Mouse (Mus musculus): ENCODE results near the gene Klhdc4.

Gene Klhdc4

DNA sequence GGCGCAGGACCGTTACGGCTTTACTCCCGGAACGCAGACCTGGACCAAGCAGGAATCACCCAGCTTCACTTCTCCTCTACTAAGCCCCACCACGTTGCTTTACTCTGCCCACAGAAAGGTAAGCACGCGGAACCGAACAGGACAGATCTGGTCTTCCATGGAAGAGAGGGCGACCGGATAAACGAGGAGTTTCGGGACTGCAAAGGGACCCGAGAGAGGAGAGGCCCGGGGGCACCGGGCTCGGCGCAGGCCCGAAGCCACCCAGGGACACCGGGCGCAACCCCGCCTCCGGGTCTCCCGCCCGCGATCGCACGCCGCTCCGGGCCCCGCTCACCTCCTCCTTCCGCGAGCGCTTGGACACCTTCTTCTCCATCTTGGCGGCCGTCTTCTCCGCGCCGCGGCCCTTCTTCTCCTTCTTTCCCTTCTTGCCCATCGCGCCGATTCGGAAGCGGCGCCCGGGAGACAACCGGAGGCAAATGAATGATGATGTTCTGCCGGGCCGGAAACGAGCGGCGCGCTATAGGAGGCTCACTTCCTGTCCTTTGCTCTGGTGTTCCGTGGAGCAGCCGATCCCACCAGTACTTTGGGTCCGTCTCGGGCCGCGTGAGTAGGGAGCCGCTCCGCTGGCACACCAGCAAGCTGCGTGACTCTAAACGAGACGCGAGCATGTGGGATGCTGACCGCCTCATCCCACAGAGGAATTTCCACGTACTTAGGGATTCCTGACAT lies at the start of gene Klhdc4:
Klhdc4 (minus strand) TSS at position 522 of the 729 bp plus-strand sequence.
- DNase-seq: peak; percentile 92 to 93

- no peak for DNase-seq
These were observed 48.6 kb upstream of the Klhdc4 start for GRCm38 (mm10) chr8:121877828-121878480.

DNA sequence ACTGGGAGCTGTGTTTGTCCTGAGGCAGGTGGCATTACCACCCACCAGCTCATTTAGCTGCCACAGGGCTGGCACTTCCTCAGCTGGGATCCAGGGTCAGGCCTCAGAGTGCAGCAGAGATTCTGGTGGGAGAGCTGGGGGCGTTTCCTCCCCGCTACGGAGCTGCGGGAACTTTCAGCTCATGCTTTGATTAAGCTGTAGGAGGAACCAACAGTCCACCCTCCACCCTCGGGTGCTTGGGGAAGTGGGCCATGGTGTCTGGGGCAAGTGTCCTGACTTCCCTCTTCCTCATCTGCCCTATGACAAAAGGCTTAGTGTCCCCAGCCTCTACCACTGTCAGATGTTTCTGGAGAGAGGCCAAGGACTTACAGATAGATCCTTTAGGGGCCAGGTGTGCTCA lies 47.8 kb upstream of the Klhdc4 start:
- DNase-seq: no peak

DNA sequence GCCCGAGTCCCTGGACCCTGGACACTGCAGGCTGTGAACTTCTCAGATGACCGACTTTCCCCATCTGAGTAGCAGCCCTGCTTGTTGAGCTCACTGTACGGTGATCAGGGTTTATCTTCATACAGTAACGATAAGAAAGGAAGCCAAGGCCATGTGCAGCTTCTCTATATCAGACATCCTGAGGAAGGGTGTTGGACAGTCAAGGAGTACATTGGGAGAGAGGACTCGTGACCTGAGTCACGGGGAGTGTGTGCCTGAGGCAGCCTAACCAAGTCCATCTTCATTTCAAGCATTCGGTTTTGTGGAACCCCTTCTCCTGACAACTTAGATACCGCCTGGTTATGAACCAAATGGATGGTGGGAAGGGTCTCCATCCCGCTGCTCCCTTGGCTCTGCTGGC lies 46.1 kb upstream of the Klhdc4 start:
- no peak for DNase-seq

GRCm38 (mm10) chr8:121875045-121875444 lies 45.7 kb upstream of the Klhdc4 start:
- no peak for DNase-seq

- DNase-seq: no peak
These were observed 44.7 kb upstream of the Klhdc4 start for GRCm38 (mm10) chr8:121874031-121874430.

DNA sequence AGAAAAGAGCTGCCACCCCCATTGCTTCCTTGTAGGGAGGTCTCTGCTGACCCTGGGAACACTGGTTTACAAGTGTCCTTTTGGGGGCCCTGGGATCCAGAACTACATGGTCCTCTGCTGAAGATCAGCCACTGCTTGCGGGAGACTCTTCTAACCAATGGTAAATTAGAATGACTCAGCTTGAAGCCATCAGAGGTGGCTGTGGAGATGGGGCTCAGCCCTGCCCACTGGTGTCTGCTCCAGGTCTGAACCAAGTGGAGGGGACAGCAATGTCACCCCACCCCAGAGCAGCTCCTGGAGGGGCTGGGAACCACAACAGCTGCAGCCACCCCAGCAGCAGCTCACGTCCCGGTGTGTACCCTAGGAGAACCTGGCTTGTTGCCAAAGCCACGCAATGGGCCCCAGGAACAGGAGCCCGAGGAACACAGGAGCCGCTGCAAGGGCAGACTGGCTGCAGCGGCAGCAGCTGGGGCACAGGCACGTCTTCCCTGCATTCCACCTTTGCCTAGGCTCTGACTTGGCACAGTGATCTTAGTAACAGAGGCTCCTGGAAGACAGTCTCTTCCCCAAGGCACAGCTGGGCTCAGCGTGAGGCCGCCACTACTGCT lies 42.6 kb upstream of the Klhdc4 start:
- DNase-seq: peak in 1 of 2 experiments; percentile 40

GRCm38 (mm10) chr8:121870190-121870589 lies 40.8 kb upstream of the Klhdc4 start:
- no peak for DNase-seq

- DNase-seq: no peak
These were observed 39.5 kb upstream of the Klhdc4 start for GRCm38 (mm10) chr8:121868896-121869295.

DNA sequence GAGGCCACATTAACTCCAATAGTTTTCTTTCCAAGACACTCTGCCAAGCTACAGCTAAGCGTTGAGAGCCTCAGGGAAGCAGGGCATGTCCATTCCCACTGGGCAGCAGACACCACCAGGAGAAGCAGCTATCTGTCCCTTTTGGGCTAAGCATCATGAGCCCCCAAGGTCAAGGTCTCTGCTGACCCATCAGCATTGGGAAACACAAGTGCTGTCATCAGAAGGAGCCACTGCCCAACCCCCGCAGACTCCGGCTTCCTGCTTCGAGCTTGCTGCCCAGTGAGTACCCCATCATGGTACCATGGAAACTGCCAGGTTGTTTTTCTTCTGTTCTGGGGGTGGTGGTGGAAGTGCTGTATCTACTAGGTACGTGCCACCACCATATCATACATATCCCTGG lies 38.8 kb upstream of the Klhdc4 start:
- DNase-seq: no peak

GRCm38 (mm10) chr8:121865356-121865755 lies 36.0 kb upstream of the Klhdc4 start:
- DNase-seq: no peak

DNA sequence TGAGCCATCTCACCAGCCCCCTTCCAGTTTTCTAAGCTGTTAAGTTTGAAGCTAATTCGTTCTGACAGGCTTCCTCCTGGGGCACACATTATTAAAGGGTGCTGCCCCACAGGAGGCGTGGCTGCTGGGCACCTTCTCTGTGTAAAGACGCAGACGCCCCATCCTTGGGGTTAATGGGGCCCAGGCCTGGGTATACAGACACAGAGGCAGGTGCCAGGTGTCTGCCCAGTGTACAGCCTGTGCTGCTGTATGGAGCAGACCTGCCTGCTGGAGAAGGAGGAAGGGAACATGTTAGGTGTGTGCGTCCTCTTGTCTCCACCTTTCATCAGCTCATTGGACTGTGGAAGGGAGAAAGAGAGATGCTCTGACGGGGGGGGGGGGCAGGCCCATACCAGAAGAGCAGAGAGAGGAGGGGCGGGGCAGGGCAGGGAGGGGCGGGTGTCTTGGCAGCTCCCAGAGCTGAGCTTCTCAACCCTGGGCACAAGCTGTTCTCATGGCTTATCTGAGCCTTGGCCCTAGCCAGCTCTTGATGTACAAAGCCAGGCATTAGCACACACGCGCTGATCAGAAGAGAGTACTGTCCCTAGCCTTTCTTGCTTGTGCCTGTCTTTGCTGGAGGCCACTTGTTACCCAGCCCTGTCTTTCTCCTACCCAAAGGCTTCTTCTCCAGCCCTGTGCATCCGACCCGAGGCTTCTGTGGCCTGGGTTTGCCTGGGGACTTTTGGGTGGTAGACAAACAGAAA lies 32.6 kb upstream of the Klhdc4 start:
- peak; percentile 72 to 77 for DNase-seq

GRCm38 (mm10) chr8:121861276-121861675 lies 31.9 kb upstream of the Klhdc4 start:
- DNase-seq: peak in 1 of 2 experiments; percentile 37

DNA sequence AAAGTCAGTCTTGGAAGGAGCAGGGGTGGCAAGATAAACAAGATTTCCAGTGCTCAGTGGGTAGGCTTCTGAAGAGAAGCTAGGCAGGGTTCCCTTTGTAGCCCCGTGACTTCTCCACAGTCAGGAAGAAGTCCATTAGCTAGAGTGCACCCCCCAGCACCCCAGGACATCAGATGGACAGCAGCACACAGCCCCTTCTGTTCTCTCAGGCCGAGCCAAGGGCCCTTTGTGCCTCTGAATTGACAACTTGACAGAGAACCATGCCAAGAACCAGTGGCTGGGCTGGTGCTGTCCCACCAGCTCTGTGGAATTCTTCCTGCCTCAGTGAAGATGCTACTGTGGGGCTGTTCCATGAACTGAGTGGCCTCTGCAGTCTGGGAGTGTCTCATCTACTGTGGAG lies 28.4 kb upstream of the Klhdc4 start:
- DNase-seq: no peak

DNA sequence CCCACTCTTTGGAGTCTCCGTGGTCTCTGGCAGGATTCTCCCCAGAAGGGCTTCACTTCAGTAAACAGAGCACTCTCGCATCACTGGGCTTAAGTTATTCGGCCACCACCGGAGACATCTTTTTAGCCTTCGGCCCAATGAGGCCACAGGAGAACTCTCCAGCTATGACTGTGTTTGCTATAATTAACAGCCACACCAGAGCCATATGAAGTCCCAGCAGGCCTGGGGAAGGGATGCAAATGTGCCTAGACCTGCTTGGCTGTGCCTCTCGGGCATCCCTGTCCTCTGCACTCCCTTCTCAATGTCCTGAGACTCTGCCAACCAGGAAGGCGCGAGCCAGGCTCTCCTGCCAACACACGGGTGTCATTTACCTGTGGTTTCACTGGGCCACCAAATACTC lies 28.0 kb upstream of the Klhdc4 start:
- DNase-seq: peak; percentile 90 to 95

- DNase-seq: no peak
These were observed 26.8 kb upstream of the Klhdc4 start for GRCm38 (mm10) chr8:121856071-121856746.

- no peak for DNase-seq
These were observed 24.2 kb upstream of the Klhdc4 start for GRCm38 (mm10) chr8:121853586-121853985.

DNA sequence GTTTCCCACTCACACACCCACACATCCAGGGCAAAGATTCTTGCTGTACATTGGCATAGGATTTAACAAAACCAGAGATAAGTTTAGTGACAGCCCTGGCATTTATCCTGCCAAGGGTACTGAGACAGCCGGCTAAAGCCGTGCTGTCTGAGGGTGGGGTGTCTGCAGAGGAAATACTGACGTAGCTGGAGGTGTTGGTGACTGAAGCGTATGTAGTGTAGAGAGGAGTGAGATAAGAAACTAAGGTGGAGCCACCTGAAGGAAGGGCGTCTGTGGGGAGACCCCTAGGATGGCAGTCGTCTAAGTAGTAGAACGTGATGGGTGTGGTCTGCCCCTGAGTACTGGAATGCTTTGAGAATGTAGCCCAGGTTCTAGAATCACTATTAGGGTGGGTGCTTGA lies 23.1 kb upstream of the Klhdc4 start:
- no peak for DNase-seq

DNA sequence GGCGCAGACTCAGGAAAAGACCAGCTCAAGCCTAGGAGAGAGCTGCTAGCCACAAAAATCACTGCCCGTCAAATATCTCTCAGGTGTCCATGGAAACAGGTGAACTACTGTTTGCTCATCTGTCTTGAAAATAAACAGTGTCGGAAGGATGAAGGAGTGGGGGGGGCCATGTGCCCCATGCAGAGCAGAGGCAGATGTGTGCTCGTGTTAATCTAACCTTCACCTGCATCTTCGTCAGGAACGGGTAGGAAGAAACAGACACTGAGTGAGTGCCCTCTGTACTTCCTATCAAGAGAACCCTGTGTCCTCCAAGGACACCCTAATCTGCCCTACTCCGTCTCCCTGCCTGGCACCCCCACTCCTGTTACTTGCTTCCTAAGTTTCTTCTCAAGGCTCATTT lies 22.3 kb upstream of the Klhdc4 start:
- DNase-seq: no peak

DNA sequence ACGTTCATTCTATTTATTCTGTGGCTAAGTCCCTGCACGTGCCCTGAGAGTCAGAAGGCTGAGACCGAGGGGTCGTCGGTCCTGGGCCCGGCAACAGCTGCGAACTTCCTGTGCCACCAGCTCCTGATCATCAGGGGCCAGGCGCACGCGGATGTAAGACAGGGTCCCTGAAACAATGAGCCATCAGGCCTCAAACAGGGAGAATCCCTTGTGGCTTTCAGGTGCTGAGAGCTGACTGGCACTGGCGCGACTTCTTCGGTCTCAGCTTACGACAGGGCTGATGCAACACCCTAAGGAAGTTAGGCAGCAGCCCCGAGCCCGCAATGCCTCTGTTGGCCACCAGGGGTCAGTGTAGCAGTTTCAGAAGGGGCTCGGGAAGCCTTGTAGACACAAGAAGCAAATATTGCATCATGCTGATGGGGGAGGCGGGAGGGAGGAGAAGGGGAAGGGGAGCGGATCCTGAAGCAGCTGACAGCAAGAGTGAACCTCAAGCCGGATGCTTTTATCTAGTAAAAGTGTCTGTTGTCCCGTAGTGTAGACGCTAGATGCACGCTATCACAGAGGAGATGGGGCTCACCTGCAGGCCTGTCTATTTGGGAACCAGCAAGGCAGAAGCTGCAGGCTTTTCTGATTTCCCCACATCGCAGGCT lies 21.6 kb upstream of the Klhdc4 start:
- peak; percentile 99 to 100 for DNase-seq

GRCm38 (mm10) chr8:121850436-121850820 lies 21.1 kb upstream of the Klhdc4 start:
- DNase-seq: no peak

GRCm38 (mm10) chr8:121850018-121850417 lies 20.6 kb upstream of the Klhdc4 start:
- DNase-seq: peak; percentile 84 to 87
